In genomic region chr9:63974258-63975023, GRCm38 (mm10) we compare ENCODE assay signal across 10 mouse cellular contexts. TPM values are rescaled to one million over a fixed set of nuclear protein-coding genes. Genes with fewer than 3 reads are reported as not detected.
DNase-seq lines count a peak whose midpoint lies in the region; ATAC-seq and TF ChIP-seq lines count a peak whose summit lies in the region.
"Had no signal": no experiment of that assay in that cellular context is flagged by ENCODE, and none has a peak within 500 bp of the region (broad histone marks: within the 10 kb centered on the region; RNA-seq: fewer than 3 reads in every experiment).

No protein-coding gene starts in this region.

- no peak for TF ChIP-seq EP300 in stomach, postnatal 0 days (optimal IDR thresholded peaks at IDR 0.05)

- no peaks in the 10 kb centered on the region for H3K27me3 ChIP-seq in hindbrain, embryonic 12.5 days
- H3K27me3 ChIP-seq in hindbrain, embryonic 16.5 days (replicated peaks; ENCODE audit: control insufficient read depth, insufficient read depth, low read length), result no peaks in the 10 kb centered on the region
- no peaks in the 10 kb centered on the region for H3K27me3 ChIP-seq in neural tube, embryonic 12.5 days (replicated peaks)
- H3K27me3 ChIP-seq in intestine, embryonic 16.5 days (replicated peaks; ENCODE audit: control insufficient read depth, insufficient read depth, low read length), result no peaks in the 10 kb centered on the region
- no peaks in the 10 kb centered on the region for H3K27me3 ChIP-seq in stomach, postnatal 0 days (ENCODE audit: control insufficient read depth, insufficient read depth, low read length)

- no peaks in the 10 kb centered on the region for H3K9me3 ChIP-seq in hindbrain, embryonic 12.5 days (replicated peaks)
- no peaks in the 10 kb centered on the region for H3K9me3 ChIP-seq in hindbrain, embryonic 16.5 days (ENCODE audit: control insufficient read depth, low read length)
- H3K9me3 ChIP-seq in neural tube, embryonic 12.5 days, result no peaks in the 10 kb centered on the region
- no peaks in the 10 kb centered on the region for H3K9me3 ChIP-seq in intestine, embryonic 16.5 days (ENCODE audit: control insufficient read depth, low read length)
- H3K9me3 ChIP-seq in stomach, postnatal 0 days (ENCODE audit: control insufficient read depth, low read length), result no peaks in the 10 kb centered on the region
- H3K9me3 ChIP-seq: G1E had no signal

- H3K4me2 ChIP-seq in hindbrain, embryonic 12.5 days (replicated peaks), result no peak overlapping the region
- no peak overlapping the region for H3K4me2 ChIP-seq in hindbrain, embryonic 16.5 days (ENCODE audit: low read length)
- 0 out of 2 replicates have a peak overlapping the region, but pooled peaks have one; percentile 4 for H3K4me2 ChIP-seq in neural tube, embryonic 12.5 days (replicated peaks)
- H3K4me2 ChIP-seq in intestine, embryonic 16.5 days (ENCODE audit: low read depth, low read length), result no peak overlapping the region
- no peak overlapping the region for H3K4me2 ChIP-seq in stomach, postnatal 0 days (replicated peaks; ENCODE audit: low read depth)

- H3K4me3 ChIP-seq in hindbrain, embryonic 12.5 days, result no peak overlapping the region
- no peak overlapping the region for H3K4me3 ChIP-seq in hindbrain, embryonic 16.5 days (ENCODE audit: low read length)
- no peak overlapping the region for H3K4me3 ChIP-seq in neural tube, embryonic 12.5 days
- H3K4me3 ChIP-seq in intestine, embryonic 16.5 days (ENCODE audit: low read length), result no peak overlapping the region
- H3K4me3 ChIP-seq in stomach, postnatal 0 days (ENCODE audit: low read depth, low read length), result no peak overlapping the region

- intact Hi-C loops in left cerebral cortex, postnatal 4 days (cut with DNase I), result no loop called here

- H3K27ac ChIP-seq in hindbrain, embryonic 12.5 days, result no peak overlapping the region
- H3K27ac ChIP-seq in hindbrain, embryonic 16.5 days (ENCODE audit: low read depth, low read length), result no peak overlapping the region
- H3K27ac ChIP-seq in neural tube, embryonic 12.5 days, result no peak overlapping the region
- H3K27ac ChIP-seq in intestine, embryonic 16.5 days (ENCODE audit: low read length), result 0 out of 2 replicates have a peak overlapping the region, but pooled peaks have one; percentile 29
- peak overlapping the region; percentile 40; the same call in 1 of the 2 replicates for H3K27ac ChIP-seq in stomach, postnatal 0 days (replicated peaks)

- H3K36me3 ChIP-seq in hindbrain, embryonic 12.5 days, result no peaks in the 10 kb centered on the region
- H3K36me3 ChIP-seq in hindbrain, embryonic 16.5 days (ENCODE audit: control insufficient read depth, insufficient read depth, low read length), result no peaks in the 10 kb centered on the region
- H3K36me3 ChIP-seq in neural tube, embryonic 12.5 days, result no peaks in the 10 kb centered on the region
- peaks cover 2% of the 10 kb centered on the region; the same call in 1 of the 2 replicates for H3K36me3 ChIP-seq in intestine, embryonic 16.5 days (ENCODE audit: control insufficient read depth, insufficient read depth, low read length)
- no peaks in the 10 kb centered on the region for H3K36me3 ChIP-seq in stomach, postnatal 0 days (ENCODE audit: control insufficient read depth, insufficient read depth, low read length)
- H3K36me3 ChIP-seq: G1E had no signal

- H3K9ac ChIP-seq in hindbrain, embryonic 12.5 days, result 0 out of 2 replicates have a peak overlapping the region, but pooled peaks have one; percentile 9
- H3K9ac ChIP-seq in hindbrain, embryonic 16.5 days (ENCODE audit: low read depth, low read length), result no peak overlapping the region
- no peak overlapping the region for H3K9ac ChIP-seq in neural tube, embryonic 12.5 days
- no peak overlapping the region for H3K9ac ChIP-seq in intestine, embryonic 16.5 days (ENCODE audit: low read depth, low read length)
- H3K9ac ChIP-seq in stomach, postnatal 0 days (ENCODE audit: low read length), result no peak overlapping the region

- WGBS in hindbrain, embryonic 12.5 days, result 52% methylated on average over 13 of the region's 13 CpGs
- 56% methylated on average over 13 of the region's 13 CpGs for WGBS in hindbrain, embryonic 16.5 days
- WGBS in neural tube, embryonic 12.5 days, result 46% methylated on average over 13 of the region's 13 CpGs
- WGBS in intestine, embryonic 16.5 days, result 49% methylated on average over 13 of the region's 13 CpGs
- WGBS in stomach, postnatal 0 days, result 53% methylated on average over 13 of the region's 13 CpGs

- no peak for ATAC-seq in hindbrain, embryonic 12.5 days (ENCODE audit: low FRiP score)
- ATAC-seq in hindbrain, embryonic 16.5 days, result no peak
- no peak for ATAC-seq in neural tube, embryonic 12.5 days (ENCODE audit: low FRiP score, low read depth)
- no peak for ATAC-seq in intestine, embryonic 16.5 days
- ATAC-seq in stomach, postnatal 0 days (ENCODE audit: low FRiP score, low TSS enrichment), result no peak

- DNase-seq in neural tube, embryonic 10.5 days (ENCODE audit: extremely low spot score, low spot score), result no peak
- DNase-seq in stomach, postnatal 0 days (ENCODE audit: low spot score), result no peak
- no peak for DNase-seq in left cerebral cortex, postnatal 4 days
- no peak for DNase-seq in thymus, postnatal 0 days (ENCODE audit: low spot score)
- DNase-seq: right cerebral cortex, postnatal 4 days had no signal

- no peak for TF ChIP-seq CTCF in stomach, postnatal 0 days (IDR thresholded peaks at IDR 0.05; ENCODE audit: low read depth)

- peaks cover 49% of the 10 kb centered on the region for H3K4me1 ChIP-seq in hindbrain, embryonic 12.5 days
- peaks cover 7% of the 10 kb centered on the region; the same call in 1 of the 2 replicates for H3K4me1 ChIP-seq in hindbrain, embryonic 16.5 days (ENCODE audit: control insufficient read depth, insufficient read depth, low read depth, low read length)
- peaks cover 37% of the 10 kb centered on the region for H3K4me1 ChIP-seq in neural tube, embryonic 12.5 days
- H3K4me1 ChIP-seq in intestine, embryonic 16.5 days (ENCODE audit: control insufficient read depth, insufficient read depth, low read length), result peaks cover 67% of the 10 kb centered on the region
- H3K4me1 ChIP-seq in stomach, postnatal 0 days (replicated peaks; ENCODE audit: control insufficient read depth, insufficient read depth), result peaks cover 17% of the 10 kb centered on the region

RNA-seq across cellular contexts. Expression of gene Smad6, which starts 47.4 kb away (rescaled TPM):
- 12.4 and 13.0 TPM in 2 replicates for polyA plus RNA-seq in hindbrain, embryonic 12.5 days (2016; fragmentation: Nextera tagmentation; extraction: Ambion mirVana)
- polyA plus RNA-seq in hindbrain, embryonic 16.5 days (2015; fragmentation: Nextera tagmentation; extraction: Ambion mirVana), result 1.4 and 1.6 TPM in 2 replicates
- 11.0 and 11.1 TPM in 2 replicates for polyA plus RNA-seq in neural tube, embryonic 12.5 days (2016; fragmentation: Nextera tagmentation; extraction: Ambion mirVana)
- 3.9 and 8.1 TPM in 2 replicates for polyA plus RNA-seq in intestine, embryonic 16.5 days (2015; fragmentation: Nextera tagmentation; extraction: Ambion mirVana)
- 6.0 and 7.3 TPM in 2 replicates for polyA plus RNA-seq in stomach, postnatal 0 days (2015; fragmentation: Nextera tagmentation; extraction: Ambion mirVana)
- 1 to 10 TPM; 2.0 to 2.3 TPM for total RNA-seq in left cerebral cortex, postnatal 4 days (2021)
- 0.96 and 1.4 TPM in 2 replicates for polyA plus RNA-seq in thymus, postnatal 0 days (2015; fragmentation: Nextera tagmentation; extraction: Ambion mirVana)

Comparison
In these comparisons a context has a peak if more than half of its experiments do, and no peak if none do; other contexts are left out.
1. H3K27ac ChIP-seq: peak in intestine, embryonic 16.5 days (single experiment) and stomach, postnatal 0 days (single experiment); none in hindbrain, embryonic 12.5 days (single experiment), hindbrain, embryonic 16.5 days (single experiment) and neural tube, embryonic 12.5 days (single experiment).